Mouse (Mus musculus) left cerebral cortex, adult 18-20 months (tissue): ENCODE data around the gene Fitm2. TPM values are rescaled to one million over a fixed set of nuclear protein-coding genes. Genes with fewer than 3 reads are reported as not detected.

ENCODE experiments used
- DNase-seq, 2 experiments: peaks; one replicate each; pipeline ENCODE4 v3.0.0; 2021 to 2022; ENCODE audit warnings: low spot score in 2 of 2, mixed read lengths in 1 of 2
- long read RNA-seq, 2 experiments: library from polyadenylated mRNA; stranded (forward); transcript quantifications; one replicate each; pipeline ENCODE4 v2.0.0; 2021
- total RNA-seq, 2 experiments: library from RNA; stranded (reverse); gene quantifications; 2 replicates each; pipeline ENCODE4 v1.2.3; 2021

Gene Fitm2
- total RNA-seq, result 10 to 100 TPM; 20.1 to 20.8 TPM
- long read RNA-seq, experiment 1, transcript Fitm2-201 (2 exons, 3,967 nt), result major isoform, 17 of 32 reads
- long read RNA-seq, experiment 1, partial matches to known transcripts, result 2 of 32 reads
- long read RNA-seq, experiment 1, other reads (novel, unspliced or antisense), result 13 of 32 reads
- long read RNA-seq, experiment 2, transcript Fitm2-201 (2 exons, 3,967 nt), result major isoform, 9 of 23 reads
- long read RNA-seq, experiment 2, partial matches to known transcripts, result 5 of 23 reads
- long read RNA-seq, experiment 2, other reads (novel, unspliced or antisense), result 9 of 23 reads

DNA sequence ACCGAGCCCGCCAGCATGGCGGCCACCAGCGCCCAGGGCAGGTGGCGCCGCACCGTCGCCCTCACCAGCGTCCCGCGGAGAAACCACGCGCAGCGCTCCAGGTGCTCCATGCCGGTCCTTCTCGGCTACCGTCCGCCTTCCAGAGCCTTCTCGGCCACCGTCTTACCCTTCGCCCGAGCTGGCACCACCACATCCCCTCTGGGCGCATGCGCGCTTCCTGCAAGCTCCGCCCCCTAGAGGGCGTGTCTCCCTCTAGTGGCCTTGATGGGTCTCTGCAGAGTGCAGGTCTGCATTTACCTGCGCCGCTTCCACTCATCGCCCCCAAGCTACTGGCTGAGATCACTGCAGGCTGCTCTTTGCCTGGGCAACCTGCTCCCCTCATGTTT lies at the start of gene Fitm2:
Fitm2 (minus strand) TSS at position 164 of the 386 bp plus-strand sequence.
- DNase-seq, result peak; percentile 97 to 98

DNA sequence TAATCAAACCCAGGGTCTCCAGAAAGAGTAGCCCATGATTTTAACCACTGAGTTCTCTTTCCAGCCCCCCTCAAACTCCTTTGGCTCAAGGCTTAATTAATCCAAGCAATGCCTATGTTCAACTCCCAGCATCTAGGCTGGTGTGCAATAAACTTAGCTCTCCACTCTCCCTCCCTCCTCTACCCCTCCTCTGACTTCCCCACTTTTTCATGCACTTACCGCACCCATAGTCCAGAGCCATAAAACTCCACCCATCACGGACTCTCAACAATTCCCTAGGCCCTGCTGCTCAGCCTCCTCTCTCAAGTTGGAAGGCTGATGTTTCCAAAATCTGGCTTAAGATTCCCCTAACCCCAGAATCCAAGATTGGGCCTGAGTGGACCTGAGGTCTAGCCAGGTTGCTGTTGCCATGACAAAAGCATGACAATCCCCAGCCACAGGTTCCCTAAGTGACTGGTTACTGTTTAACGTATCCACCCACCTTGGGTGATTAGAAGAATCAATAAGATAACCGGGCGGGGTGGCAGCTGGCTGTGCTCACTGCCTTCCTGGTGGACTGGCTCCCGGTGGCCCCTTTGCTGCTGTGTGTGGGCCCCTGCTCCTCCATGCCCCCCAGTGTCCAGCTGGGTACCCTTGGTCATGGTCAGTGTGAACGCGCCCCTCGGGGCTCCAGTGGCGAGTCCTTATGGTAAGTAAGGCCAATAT lies 34.0 kb upstream of the Fitm2 start, which contains the start of gene Hnf4a:
Hnf4a (plus strand) TSS at position 509 of the 705 bp plus-strand sequence.
- no peak for DNase-seq

DNA sequence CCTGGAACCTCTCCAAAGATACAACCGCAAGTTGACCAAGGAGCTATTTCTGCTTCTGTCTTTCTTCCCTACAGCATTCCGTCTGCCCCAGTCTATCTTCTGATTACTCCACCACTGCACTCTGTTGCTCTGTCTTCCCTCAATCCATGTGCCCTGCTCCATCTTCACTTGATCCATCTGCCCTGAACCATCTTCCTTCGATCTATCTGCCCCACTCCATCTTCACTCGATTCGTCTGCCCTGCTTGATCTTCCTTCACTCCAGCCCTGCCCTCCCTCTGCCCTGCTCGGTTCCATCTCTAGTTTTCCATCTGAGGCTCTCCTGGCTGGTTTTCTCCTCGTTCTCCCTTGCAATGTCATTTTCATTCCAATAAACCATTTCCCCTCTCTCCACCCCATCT lies 30.8 kb upstream of the Fitm2 start:
- no peak for DNase-seq

DNA sequence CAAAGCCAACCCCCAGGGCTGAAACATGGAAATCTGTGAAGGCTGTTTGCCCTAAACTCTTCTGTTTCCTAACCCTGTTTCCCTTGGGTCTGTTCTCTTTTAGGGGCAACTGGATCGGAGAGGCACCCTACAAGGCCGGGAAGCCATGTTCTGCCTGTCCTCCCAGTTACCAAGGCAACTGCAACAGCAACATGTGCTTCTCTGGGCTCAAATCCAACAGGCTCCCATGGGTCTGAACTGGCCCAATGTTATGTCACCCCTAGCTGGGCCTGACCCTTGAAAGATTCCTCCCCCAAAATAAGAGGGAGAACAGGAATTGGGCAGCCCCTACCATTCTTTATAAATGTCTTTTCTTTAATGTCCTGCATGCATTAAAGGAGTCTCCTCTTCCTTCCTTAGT lies 29.8 kb upstream of the Fitm2 start:
- no peak for DNase-seq

DNA sequence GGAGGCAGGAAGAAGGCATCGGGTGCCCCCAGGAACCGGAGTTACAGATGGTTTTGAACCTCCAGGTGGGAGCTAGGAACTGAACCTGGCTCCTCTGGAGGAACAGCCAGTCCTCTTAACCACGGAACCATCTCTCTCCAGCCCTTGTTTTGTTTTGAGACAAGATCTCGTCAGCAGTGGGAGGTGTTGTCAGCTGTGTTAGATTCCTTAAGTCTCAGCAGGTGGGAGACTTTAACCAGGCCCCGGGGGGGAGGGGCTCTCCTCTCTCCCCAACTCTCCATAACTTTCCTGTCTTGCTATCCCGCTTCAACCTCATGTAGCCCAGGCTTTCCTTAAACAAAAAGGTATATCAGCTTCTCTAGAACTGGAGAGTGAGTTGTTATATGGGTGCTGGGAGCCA lies 22.0 kb upstream of the Fitm2 start:
- no peak for DNase-seq

DNA sequence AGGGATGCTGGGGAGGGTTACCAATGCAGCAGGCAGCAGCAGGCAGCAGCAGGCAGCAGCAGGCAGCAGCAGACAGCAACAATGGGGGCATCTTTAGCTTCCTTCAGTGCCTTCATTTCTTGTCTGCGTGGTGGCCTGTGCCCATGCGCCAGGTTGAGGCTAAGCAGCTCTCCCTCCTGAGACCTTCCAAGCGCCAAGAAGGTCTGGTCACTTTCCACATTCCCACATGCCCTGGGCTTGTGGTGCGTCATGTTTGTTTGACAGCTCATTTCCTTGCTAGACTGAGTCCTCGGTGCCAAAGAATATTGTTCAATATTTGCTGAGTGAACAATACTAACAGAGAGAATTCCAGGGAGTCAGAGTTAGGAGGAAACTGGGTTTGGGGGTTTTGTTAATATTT lies 21.5 kb upstream of the Fitm2 start:
- DNase-seq, result no peak

DNA sequence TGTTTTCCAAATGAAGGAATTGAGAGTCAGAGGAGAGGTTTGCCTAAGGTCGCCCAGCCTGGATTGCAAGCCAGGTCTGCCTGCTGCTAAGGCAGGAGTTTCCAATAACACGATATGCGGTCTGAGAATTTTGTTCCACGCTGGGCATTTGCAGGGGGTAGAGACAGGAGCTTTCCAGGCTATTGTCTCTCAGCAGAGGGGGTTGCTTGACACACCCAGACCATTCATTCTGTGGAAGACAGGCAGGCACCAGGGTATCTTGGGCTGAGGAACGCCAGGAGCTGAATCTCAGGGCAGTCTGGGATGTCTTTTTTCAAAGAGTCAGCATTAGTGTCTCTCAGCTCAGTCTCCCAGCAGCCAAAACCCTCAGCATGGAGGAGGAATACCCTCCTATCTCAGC lies 20.6 kb upstream of the Fitm2 start:
- DNase-seq, result no peak

DNA sequence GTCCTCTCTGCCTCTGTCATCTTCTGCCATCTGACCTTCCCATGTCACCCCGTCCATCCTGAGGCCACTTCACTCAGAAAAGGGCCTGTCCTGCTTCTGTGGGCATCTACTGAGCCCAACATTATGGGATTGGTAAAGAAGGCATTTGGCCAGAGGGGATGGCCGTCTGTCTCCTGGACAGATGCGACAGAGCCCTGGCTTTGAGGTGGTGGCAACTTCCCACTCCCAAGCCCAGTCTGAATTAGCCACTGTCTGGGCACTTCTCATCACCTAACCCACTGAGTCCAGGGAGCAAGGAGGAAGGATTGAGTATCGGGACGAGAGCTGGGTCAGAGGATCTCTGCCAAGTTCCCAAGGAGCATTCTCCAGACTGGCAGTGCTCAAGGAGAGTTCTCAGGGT lies 19.6 kb upstream of the Fitm2 start, which contains the start of gene R3hdml:
R3hdml (plus strand) TSS at position 301 of the 400 bp plus-strand sequence.
- no peak for DNase-seq

DNA sequence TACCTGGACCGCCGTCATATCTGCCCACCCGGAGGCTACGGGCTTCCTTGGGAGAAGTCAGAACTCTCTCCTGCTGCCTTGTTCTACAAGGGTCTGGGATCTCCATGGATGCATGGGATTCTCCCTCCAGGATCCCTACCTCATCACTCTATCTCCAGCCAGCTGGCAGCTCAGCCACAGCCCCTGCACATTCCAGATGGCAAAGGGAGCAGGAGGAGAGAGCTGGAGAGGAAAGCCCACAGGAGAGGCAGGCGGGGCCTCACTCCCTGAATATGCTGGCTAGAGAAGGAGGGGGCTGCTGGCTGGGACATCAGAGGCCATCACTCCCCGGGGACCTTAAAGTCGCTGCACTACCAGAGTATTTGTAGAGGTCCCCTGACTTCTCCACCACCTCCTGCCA lies 18.9 kb upstream of the Fitm2 start:
- peak in 1 of 2 experiments; percentile 5 for DNase-seq

DNA sequence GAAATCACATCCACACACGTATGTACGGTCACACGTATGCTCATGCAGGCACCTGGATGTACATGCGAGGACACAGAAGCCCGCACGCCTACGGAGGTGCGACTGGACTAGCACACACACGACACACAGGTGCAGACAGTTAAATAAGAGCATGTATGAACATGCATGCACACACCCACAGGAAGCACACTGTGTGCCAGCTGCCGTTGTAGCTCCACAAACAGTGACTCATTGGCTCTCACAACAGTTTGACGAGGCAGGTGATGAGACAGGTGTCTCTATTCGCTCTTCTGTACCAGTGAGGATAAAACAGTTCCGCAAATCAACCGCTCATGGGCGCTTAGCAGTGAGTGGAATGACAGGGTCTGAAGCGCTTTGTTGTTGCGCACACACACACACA lies 18.2 kb upstream of the Fitm2 start:
- no peak for DNase-seq

DNA sequence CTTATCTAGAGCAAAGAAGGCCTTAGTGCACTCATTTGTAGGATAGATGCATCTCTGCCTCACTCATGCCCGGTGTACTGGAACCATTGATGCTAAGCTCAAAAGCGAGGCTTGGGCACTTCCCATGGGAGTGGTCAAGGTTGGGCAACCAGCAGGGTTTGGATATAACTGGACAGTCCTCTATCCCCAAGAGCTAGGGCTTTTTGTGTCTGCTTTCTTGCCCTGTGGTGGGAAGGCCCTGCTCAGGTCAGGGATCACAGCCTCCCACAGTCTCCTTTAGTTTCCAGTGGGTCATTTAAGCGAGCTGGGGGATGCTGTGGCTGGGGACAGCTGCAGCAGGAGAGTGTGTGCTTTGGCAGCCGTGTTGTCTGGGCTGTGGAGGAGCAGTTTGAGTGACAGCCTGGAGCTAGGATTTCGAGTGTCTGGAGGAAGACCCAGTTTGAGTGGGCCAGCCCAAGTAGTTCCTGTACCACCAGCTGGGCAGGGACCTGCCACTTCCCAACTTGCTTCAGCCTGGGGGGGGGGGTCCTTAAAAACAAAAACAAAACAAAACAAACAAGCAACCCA lies 17.4 kb upstream of the Fitm2 start:
- DNase-seq, result no peak

DNA sequence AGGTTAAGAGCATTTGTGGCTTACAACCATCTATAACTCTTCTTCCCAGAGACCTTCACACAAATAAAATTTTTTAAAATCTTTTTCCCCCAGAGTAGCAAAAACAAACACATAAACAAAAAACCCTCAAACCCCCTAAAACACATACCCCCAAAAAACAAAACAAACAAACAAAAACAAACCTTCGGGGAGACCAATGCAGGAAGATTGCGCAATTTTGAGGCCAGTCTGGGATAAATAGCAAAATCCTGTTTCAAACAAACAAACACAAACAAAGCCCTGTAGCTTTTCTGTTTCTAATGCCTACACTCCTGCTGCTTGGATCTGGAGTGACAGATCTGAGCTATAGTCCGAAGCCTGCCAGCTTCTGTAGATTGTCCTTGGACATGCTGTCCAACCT lies 14.9 kb upstream of the Fitm2 start:
- DNase-seq, result no peak

DNA sequence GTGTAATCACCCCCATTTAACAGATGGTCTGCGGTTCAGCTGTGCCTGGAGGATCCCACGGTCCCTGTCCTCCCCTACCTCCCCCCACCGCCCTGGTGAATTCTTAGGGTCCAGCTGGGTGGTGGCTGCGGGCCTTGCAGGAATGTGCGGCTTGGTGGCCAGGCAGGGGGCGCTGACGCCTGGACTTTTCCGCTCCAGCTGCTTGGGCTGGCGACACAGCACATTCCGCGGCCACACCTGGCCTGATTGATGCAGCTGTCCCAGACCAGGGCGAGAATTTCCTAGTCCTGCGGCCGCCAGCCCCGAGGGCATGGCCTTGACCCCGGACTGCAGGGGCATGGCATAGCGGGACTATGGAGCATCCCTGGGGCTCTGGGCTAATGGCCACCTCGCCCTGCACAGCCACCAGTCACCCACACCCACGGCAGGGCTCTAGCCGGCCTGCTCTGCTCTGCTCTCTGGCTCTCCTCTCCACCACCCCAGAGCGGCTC lies 9.2 kb upstream of the Fitm2 start:
- no peak for DNase-seq

DNA sequence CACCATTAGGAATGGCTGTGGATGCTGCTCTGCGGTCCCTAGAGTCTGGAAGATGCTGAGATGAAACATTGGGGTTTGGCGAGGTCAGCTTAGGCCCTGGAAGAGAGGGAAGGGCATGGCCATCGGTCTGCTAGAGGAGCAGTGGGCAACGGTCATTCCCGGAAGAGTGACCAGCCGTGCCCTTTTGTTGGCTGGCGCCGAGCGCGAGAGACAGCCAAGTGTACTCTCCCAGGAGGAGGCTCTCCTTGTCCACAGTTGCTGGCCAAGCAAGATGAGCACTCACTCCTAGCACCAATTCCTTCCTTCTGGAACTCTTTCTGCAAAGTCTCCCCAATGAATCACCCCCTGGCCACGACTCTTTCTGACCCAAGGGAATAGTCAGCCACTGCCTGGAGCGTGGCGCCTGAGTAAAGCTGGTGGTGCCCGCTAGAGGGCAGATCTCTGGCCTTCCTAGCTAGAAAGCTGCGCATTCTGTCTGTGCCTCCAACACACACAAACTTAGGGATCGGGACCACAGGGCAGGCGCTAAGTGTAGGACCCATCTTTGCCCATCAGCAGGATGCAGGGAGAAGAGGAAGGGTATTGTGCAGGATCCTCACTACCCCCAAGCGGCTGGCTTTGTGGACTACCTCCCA lies 7.9 kb upstream of the Fitm2 start:
- no peak for DNase-seq

DNA sequence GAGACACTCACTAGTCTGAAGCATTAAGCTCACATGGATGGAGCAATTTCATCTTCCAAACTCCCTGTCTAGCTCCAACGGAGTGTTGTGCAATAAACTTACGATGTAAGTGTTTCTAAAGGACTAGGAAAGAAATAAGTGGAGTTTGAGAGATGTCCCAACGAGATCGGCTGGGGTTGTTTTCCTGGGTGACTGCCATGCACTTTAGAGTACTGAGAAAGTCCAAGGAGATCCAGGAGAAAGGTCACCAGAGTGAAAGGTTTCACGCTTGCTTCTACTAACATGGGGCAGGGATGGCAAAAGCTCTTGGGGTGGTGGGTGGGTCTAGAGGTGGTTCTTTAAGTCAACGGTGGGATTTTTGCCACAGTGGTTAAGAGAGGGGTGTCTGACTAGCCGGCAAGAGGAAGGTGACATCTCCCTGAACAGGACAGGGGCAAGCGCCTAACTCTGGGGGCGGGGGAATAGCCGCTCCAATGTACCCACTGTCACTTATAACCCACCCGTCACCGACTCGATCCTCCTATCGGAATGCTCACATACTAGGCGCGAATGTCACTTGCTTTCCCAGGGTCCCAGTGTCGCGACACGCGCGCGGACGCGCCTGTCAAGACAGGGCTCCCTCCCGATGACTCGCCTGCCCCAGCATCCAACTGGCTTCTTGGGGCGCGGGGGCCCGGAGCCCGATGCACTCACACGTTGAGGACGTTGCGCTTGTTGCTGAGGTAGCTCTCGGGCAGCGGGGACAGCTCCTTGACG lies 541 bp downstream of the Fitm2 start:
- no peak for DNase-seq

DNA sequence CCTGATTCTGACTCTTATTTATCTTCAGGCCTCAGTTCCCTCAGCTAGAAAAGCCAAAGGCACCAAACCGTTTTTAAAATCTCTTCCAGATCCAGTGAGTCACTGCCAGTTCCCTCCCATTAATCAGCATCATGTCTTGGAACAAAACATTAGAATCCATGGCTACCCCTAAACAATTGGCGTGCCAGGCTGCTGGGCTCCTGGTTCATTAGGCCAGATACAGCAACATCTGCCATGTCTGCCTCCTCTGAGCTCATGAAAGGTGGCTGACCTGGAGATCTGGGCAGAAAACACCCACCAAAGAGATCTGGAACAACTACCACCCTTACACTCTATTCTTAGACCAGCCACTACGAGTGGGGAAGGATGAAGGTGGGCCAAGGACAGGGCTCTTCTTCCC lies 1.3 kb downstream of the Fitm2 start:
- no peak for DNase-seq

DNA sequence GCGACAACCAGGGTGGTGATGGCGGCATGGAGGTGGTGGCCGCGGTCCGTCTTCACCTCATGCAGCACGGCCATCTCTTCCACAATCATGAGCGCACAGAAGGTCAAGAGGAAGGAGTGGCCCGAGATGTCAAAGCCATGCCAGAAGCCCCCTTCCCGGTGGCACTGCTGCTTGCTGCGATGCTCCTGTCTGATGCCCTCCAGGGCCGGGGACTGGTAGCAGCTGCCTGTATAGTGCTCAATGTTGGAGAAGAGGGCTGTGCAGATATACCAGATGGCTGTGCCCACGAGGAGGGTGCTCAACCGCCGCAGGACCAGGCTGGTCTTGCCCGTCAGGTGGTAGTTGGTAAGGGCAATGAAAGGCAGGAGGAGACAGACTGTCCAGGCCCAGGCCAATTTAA lies 2.7 kb downstream of the Fitm2 start:
- DNase-seq, result no peak

DNA sequence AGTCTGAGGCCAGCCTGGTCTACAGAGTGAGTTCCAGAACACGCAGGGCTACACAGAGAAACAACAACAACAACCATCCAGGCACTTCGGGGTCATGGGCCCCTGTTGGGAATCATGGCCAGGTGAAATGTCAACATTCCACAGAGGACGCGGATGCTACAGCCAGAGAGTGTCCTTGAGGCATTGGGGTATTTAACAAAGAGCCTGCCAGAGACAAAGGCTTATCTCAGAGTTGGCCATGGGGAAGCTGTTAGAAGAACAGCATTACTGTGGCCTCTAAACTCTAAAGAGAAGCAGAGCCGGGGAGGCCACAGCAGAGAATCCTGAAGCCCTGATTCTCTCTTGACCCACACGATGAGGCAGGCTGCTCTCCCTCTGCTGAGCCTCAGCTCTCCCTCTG lies 3.6 kb downstream of the Fitm2 start:
- DNase-seq, result no peak

DNA sequence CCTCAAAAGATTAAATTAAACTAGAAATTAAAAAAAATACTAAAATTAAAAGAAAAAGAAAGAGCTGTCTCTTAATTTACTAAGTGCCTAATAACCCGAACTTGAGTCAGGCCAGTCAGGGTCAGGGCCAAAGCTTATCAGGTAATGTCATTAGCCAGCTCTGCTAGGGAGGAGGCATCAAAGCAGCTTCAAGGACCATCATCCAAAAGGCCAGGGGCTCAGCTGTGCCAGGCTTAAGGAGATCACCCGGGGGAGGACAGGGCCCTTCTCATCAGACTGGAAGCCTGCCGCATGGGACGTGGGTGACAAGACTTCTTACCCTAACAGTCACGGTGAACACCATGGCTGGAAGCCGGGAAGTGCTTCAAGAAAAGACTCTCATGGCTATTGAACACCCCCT lies 4.8 kb downstream of the Fitm2 start:
- DNase-seq, result no peak

DNA sequence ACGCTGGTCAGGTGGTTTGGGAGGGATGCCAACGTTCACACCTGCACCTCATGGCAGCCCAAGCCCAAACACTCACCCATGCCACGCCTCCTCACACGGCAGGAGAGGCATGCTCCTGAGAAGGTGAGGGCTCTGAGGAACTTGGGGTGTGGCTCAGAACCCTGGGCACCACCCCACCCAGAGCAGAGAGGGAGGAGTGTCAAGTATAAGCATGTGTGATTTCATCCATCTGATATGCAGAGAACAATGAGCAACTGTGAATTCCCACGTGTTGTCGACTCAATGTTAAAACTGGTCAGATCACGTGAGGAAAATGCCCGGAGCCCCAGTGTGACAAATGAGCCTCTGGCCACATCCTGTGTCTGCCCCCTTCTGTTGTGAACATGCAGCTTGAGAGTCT lies 5.7 kb downstream of the Fitm2 start:
- no peak for DNase-seq

DNA sequence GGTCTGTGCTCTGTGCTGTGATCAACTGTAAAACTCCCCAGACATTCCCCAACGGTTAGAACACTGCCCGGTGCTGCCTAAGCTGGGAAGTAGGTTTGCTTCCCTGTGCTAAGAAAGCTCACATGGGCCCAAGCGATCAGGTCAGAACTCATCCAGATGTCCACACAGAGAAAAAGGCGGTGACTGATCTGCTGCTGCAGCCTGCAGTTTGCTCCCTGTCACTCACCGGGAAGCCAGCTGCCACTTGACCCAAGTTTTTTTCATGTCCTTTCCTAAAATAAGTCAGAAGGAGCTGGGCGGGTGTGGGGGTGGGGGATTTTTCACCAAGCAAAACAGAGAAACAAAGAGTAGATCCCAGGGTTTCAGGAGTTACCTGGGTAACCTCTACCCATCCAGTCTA lies 7.9 kb downstream of the Fitm2 start:
- DNase-seq, result no peak
